Mouse (Mus musculus): ENCODE measurements at regions not wholly inside any gene's neighbourhood (a gene's known extent, or its start where the extent isn't known, plus 50 kb on each side); places are given as distances from the start of the nearest gene placed in this dataset.

DNA sequence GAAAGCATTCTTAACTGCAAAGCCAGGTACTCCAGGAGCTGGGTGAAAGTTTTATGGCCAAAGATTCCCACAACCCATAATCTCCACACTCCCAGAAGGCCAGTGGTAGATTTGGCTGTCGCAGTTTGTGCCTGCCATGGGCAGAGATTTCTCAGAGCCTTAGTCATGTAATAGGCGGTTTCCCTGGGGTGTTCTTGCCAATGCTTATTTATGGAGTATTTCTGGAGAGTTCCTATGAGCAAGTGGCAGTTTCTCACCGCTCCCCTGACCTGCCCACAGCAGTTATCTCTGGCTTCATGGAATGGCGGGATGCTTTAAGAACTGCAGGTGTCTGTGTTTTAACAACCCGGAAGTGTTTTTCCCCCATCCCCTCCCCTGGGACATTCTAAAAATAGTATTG, 179.8 kb downstream of the 4933412E24Rik start:
- Histone ChIP-seq H3K27ac (ENCODE audit: poor library complexity, severe bottlenecking) (no peak overlapping the region), H3K9ac (no peak overlapping the region), H3K4me1 (replicated peaks) (no peaks in the 10 kb centered on the region), H3K36me3 (no peaks in the 10 kb centered on the region), H3K4me3 (no peak overlapping the region), H3K27me3 (replicated peaks) (no peaks in the 10 kb centered on the region), H3K4me2 (no peak overlapping the region), H3K9me3 (replicated peaks) (no peaks in the 10 kb centered on the region)
- 60% methylated on average over 5 of the region's 5 CpGs for WGBS
- ATAC-seq (ENCODE audit: insufficient number of reproducible peaks, low FRiP score): no peak

DNA sequence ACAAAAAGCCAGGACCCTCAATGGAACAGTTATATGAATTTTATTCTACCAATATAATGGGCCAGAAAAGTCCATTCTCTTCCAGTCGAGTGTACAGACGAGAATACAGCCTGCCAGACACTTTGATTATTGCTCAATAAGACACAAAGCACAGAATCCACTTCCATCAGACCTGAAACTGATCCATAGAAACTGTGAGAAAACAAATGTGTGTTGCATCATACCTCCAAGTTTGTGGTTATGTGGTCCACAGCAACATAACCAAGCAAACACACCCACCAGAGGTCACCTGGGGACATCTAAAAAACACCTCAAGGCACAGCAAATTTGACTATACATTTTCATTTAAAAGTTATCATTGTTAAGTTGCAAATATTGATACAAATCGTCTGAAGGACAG, 183.2 kb downstream of the 4933412E24Rik start:
- no peak for ATAC-seq (ENCODE audit: insufficient number of reproducible peaks, low FRiP score)
- H3K4me3 ChIP-seq: no peak overlapping the region
- H3K4me1 ChIP-seq (replicated peaks): peaks cover 1% of the 10 kb centered on the region
- H3K9me3 ChIP-seq (replicated peaks): no peaks in the 10 kb centered on the region
- no peak overlapping the region for H3K4me2 ChIP-seq
- H3K27me3 ChIP-seq (replicated peaks): 0 out of 2 replicates have a peak, but pooled peaks cover 2% of the 10 kb centered on the region
- 68% methylated on average over 3 of the region's 3 CpGs for WGBS
- H3K27ac ChIP-seq (ENCODE audit: poor library complexity, severe bottlenecking): no peak overlapping the region
- H3K36me3 ChIP-seq: no peaks in the 10 kb centered on the region
- H3K9ac ChIP-seq: no peak overlapping the region

DNA sequence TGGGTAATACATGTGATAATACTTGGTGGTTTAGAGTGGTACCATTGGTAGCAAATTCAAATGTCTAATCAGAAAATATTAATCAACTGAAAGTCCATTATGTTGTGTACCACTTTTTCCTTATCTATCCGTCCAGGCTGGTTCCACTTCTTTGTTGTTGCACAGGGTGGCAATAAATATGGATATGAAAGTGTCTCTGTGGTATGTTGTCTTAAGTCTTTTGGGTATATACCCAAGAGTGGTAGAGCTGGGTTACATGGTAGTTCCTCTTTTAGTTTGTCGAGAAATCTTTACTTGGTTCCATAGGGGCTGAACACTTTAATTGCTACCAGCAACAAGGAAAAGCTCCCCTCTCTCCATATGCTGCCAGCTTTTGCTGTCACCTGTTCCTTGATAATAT, 184.9 kb downstream of the 4933412E24Rik start:
- Histone ChIP-seq H3K4me3 (no peak overlapping the region), H3K27me3 (replicated peaks) (0 out of 2 replicates have a peak, but pooled peaks cover 2% of the 10 kb centered on the region), H3K27ac (ENCODE audit: poor library complexity, severe bottlenecking) (no peak overlapping the region), H3K36me3 (no peaks in the 10 kb centered on the region), H3K9ac (no peak overlapping the region), H3K9me3 (replicated peaks) (no peaks in the 10 kb centered on the region), H3K4me1 (replicated peaks) (peaks cover 8% of the 10 kb centered on the region), H3K4me2 (no peak overlapping the region)
- 74% methylated on average over 2 of the region's 2 CpGs for WGBS
- ATAC-seq (ENCODE audit: insufficient number of reproducible peaks, low FRiP score): no peak

DNA sequence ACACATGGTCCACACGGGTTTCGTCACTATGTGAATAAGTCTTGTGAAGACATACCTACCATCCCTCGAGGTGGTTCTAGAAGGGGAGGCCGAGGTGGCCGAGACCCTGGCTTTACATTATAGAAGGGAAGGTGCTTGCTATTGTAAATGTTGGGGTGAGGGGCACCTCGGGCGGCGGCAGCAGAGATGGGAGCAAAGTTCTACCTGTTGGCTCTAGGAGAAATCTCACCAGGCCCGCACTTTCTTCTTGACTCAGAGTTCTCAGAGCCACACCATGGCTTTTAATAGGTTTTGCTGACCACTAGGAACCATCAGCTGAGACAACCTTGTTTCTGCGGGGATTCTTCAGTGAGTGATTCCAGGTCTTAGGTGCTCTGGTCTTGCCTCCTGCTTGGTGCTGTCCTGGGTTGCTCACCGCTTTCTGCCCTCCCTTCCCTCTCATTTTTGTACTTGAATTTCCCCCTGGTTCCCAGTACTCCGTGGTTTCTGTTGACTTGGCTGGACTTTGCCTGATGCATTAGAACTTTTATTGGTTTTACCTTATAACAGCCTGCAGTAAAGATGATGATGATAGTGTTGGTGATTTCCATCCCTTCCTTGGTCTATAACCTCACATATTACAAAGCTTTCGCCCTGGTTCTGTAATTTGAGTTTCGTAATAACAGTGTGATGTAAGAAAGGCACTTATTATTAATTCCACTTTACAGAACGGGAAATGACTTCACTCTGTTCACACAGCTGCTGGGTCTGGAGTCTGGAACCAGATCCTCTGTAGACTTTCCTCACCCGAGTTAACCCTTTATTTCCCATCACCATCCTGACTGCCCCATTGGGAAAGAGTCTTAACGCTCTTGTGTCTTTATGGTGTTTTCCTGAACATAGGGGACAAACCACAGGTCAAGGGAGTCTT, 185.6 kb downstream of the 4933412E24Rik start:
- H3K4me2 ChIP-seq: no peak overlapping the region
- no peak overlapping the region for H3K9ac ChIP-seq
- no peak overlapping the region for H3K4me3 ChIP-seq
- no peaks in the 10 kb centered on the region for H3K9me3 ChIP-seq (replicated peaks)
- no peaks in the 10 kb centered on the region for H3K36me3 ChIP-seq
- WGBS: 79% methylated on average over 17 of the region's 17 CpGs
- no peak for ATAC-seq (ENCODE audit: insufficient number of reproducible peaks, low FRiP score)
- 0 out of 2 replicates have a peak, but pooled peaks cover 2% of the 10 kb centered on the region for H3K27me3 ChIP-seq (replicated peaks)
- H3K4me1 ChIP-seq (replicated peaks): peaks cover 14% of the 10 kb centered on the region
- H3K27ac ChIP-seq (ENCODE audit: poor library complexity, severe bottlenecking): no peak overlapping the region

DNA sequence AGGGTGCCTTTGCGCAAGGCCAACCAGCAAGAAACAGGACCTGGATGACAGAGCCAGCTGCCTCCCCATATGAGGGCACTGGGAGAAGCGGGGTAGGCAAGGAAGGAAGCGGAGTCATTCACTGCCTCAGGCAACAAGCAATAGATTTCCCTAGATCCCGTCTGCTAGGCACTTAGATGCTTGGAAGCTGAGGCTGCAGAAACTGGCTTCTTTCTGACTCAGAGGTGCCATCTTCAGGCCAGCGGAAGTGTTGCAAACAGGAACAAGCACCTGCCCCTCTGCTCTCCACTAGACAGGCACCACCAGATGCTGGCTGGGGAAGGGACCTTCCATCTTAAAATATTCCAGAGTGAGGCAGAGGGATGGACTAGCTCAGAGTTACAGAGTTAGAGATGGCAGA, 188.0 kb downstream of the 4933412E24Rik start:
- H3K27ac ChIP-seq (ENCODE audit: poor library complexity, severe bottlenecking): no peak overlapping the region
- no peaks in the 10 kb centered on the region for H3K9me3 ChIP-seq (replicated peaks)
- no peak overlapping the region for H3K4me3 ChIP-seq
- peaks cover 25% of the 10 kb centered on the region for H3K4me1 ChIP-seq (replicated peaks)
- H3K36me3 ChIP-seq: no peaks in the 10 kb centered on the region
- 19% methylated on average over 5 of the region's 5 CpGs for WGBS
- 0 out of 2 replicates have a peak, but pooled peaks cover 2% of the 10 kb centered on the region for H3K27me3 ChIP-seq (replicated peaks)
- H3K9ac ChIP-seq: no peak overlapping the region
- H3K4me2 ChIP-seq: peak overlapping the region; percentile 10; the same call in 1 of the 2 replicates
- ATAC-seq (ENCODE audit: insufficient number of reproducible peaks, low FRiP score): 0 out of 2 replicates have a peak, but pooled peaks have one; percentile 34

DNA sequence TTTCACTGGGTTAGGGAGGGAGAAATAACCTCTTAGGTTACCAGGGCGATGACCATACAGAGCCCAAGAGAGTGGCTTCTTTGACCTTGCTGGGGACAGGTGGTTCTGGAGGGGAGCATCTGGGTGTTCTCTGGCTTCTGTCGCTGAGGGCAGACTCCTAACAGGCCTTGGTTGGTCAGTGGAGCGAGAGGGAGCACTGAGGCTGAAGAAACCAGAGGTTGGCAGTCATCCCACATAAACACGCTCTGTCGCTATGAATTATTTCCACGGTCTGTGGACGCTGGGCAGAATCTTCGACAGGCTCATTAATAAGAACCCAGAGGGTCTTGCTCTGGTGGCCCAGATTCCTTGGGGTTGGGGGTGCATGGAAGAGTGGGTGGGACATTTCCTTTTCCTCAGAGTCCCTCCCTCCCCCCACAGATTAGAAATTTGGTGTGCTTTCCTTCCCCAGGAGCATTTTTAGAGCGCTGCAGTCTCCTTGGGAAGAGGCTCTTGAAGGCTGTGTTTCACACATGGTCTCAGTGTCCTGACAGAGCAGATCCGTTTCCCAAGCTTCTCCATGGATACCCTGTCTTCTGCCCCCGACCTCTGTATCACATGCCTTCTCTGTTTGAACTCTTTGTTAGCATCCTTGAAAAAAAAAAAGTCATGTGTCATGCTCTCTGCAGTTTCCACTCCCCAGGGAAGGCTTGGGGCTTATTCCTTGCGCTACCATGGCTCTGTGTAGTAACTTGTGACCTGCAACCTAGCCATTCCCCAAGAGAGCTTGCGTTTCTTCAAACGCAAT, 190.1 kb downstream of the 4933412E24Rik start:
- Histone ChIP-seq H3K4me2 (no peak overlapping the region), H3K36me3 (no peaks in the 10 kb centered on the region), H3K9me3 (replicated peaks) (no peaks in the 10 kb centered on the region), H3K9ac (no peak overlapping the region), H3K4me1 (replicated peaks) (peaks cover 34% of the 10 kb centered on the region), H3K27ac (ENCODE audit: poor library complexity, severe bottlenecking) (no peak overlapping the region), H3K4me3 (no peak overlapping the region), H3K27me3 (replicated peaks) (0 out of 2 replicates have a peak, but pooled peaks cover 2% of the 10 kb centered on the region)
- 55% methylated on average over 14 of the region's 14 CpGs for WGBS
- 0 out of 2 replicates have a peak, but pooled peaks have one; percentile 12 for ATAC-seq (ENCODE audit: insufficient number of reproducible peaks, low FRiP score)

DNA sequence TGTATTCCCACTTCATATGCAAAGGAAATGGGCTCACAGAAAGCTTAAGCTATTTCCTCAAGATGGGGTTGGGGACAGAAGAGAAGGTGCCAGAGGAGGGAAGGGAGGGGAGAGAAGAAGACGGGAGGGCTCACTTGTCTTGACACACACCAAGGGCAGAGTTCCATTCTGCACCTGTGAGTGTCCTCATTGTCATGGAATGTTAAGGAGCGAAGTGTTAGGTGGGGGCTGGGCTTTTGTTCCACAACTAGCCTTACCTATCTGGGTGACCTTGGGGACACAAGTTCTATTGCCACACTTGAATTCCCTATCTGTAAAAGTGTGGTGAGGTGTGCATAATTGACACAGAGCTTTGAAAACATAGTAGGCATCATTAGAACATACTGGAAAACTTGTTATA, 192.5 kb downstream of the 4933412E24Rik start:
- no peak overlapping the region for H3K27ac ChIP-seq (ENCODE audit: poor library complexity, severe bottlenecking)
- H3K4me1 ChIP-seq (replicated peaks): peaks cover 34% of the 10 kb centered on the region
- H3K36me3 ChIP-seq: no peaks in the 10 kb centered on the region
- no peak overlapping the region for H3K9ac ChIP-seq
- no peak overlapping the region for H3K4me3 ChIP-seq
- no peaks in the 10 kb centered on the region for H3K27me3 ChIP-seq (replicated peaks)
- ATAC-seq (ENCODE audit: insufficient number of reproducible peaks, low FRiP score): no peak
- 37% methylated on average over 2 of the region's 2 CpGs for WGBS
- no peak overlapping the region for H3K4me2 ChIP-seq
- H3K9me3 ChIP-seq (replicated peaks): no peaks in the 10 kb centered on the region

DNA sequence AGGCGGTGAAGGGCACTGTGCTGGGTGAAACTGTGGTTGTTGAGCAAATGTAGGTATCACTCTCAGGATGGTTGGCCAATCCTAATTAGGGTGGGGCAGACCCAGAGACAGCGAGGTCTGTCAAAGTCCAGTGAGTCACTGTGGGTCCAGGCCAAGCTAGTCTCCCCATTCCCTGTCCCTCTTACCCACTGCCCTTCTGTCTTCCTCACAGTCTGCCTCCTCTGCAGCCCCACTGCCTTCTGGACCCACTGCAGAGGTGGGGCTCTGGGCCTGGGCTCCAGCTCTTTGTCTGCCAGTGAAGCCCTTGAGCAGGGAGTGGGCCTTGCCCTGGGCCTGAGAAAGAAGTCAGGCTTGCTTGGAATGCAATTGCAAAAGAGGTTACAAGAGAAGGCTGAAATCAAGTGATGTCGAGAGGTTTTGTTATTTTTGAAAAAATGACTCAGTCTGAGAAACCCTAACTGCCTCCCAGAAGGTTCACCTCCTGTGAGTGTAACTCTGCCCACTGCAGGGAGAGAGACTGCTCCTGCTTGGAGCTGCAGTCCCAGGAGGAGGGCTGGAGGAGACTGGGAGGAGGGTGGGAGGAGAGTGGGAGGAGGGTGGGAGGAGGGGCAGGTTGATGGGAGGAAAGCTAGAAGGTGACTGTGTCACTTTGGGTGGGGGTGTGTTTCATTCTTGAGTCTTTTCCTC, 193.3 kb downstream of the 4933412E24Rik start:
- peak overlapping the region; percentile 49 for H3K27ac ChIP-seq (ENCODE audit: poor library complexity, severe bottlenecking)
- no peak overlapping the region for H3K9ac ChIP-seq
- no peaks in the 10 kb centered on the region for H3K9me3 ChIP-seq (replicated peaks)
- peaks cover 32% of the 10 kb centered on the region for H3K4me1 ChIP-seq (replicated peaks)
- ATAC-seq (ENCODE audit: insufficient number of reproducible peaks, low FRiP score): 0 out of 2 replicates have a peak, but pooled peaks have one; percentile 20
- no peak overlapping the region for H3K4me2 ChIP-seq
- H3K4me3 ChIP-seq: no peak overlapping the region
- H3K27me3 ChIP-seq (replicated peaks): no peaks in the 10 kb centered on the region
- WGBS: 56% methylated on average over 3 of the region's 3 CpGs
- no peaks in the 10 kb centered on the region for H3K36me3 ChIP-seq

DNA sequence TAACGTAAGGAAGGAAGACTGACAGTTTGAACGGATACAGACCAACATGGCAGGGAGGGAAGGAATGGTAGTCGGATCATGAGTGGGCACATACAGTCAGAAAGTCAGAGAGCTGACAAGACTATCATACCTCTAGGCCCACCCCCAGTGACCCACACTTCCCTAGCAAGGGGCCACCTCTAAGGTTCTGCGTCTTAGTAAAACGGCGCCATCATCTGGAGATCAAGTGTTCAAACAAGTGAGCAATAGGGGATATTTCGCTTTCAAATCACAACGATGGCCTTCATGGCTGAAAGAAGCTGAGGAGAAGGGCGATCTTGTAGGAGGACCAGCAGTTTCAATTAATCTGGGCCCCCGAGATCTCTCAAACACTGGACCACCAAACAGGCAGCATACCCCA, 196.1 kb downstream of the 4933412E24Rik start:
- no peak overlapping the region for H3K9ac ChIP-seq
- WGBS: 67% methylated on average over 10 of the region's 10 CpGs
- no peak overlapping the region for H3K27ac ChIP-seq (ENCODE audit: poor library complexity, severe bottlenecking)
- no peak overlapping the region for H3K4me2 ChIP-seq
- H3K9me3 ChIP-seq (replicated peaks): no peaks in the 10 kb centered on the region
- no peak for ATAC-seq (ENCODE audit: insufficient number of reproducible peaks, low FRiP score)
- no peaks in the 10 kb centered on the region for H3K36me3 ChIP-seq
- H3K27me3 ChIP-seq (replicated peaks): no peaks in the 10 kb centered on the region
- no peak overlapping the region for H3K4me3 ChIP-seq
- peaks cover 30% of the 10 kb centered on the region for H3K4me1 ChIP-seq (replicated peaks)

DNA sequence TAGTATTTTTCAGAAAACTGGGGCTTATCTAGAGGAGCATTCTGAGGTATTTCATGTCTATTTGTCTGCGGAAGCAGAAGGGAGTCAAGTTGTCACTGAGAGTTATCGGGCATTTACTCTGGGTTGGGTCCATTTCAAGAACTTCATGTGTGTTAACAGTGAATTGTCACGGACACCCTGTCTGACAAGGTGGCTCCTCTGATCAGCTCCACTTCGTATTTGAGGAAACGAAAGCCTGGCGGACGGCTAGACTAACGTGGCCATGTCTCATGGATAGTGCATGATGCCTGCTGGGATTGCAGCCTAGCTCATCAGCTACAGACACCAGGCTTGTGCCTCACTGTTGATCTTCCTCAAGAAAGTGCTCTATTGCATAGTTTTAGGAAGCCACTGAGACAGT, 200.4 kb downstream of the 4933412E24Rik start:
- no peak overlapping the region for H3K9ac ChIP-seq

DNA sequence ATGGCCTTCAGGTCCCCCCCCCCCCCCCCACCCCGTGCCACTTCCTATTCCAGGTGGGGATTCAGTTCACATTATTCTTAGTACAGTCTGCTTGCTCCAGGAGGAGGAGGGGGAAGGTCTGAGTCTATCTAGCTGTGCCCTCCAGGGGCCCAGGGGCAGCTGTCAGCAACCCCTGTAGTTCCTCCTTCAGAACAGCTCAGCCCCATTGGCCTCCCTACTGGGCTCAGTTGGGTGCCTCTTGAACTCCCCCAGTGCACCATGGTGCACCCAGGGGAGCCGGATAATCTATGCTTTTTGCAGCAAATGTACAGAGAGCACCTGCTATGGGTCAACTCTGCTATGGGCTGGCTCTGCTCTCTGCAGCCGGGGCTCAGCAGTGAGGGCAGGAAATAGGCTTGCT, 204.8 kb downstream of the 4933412E24Rik start:
- Histone ChIP-seq H3K4me3 (no peak overlapping the region), H3K27ac (ENCODE audit: poor library complexity, severe bottlenecking) (no peak overlapping the region)
- 28% methylated on average over 3 of the region's 3 CpGs for WGBS

More for the DNA sequence above, 200.4 kb downstream of the 4933412E24Rik start:
- Histone ChIP-seq H3K4me1 (replicated peaks) (peaks cover 23% of the 10 kb centered on the region), H3K27ac (ENCODE audit: poor library complexity, severe bottlenecking) (no peak overlapping the region), H3K4me3 (no peak overlapping the region), H3K36me3 (no peaks in the 10 kb centered on the region), H3K9me3 (replicated peaks) (no peaks in the 10 kb centered on the region), H3K4me2 (no peak overlapping the region), H3K27me3 (replicated peaks) (no peaks in the 10 kb centered on the region)
- WGBS: 62% methylated on average over 8 of the region's 8 CpGs
- no peak for ATAC-seq (ENCODE audit: insufficient number of reproducible peaks, low FRiP score)

More for the DNA sequence above, 204.8 kb downstream of the 4933412E24Rik start:
- Histone ChIP-seq H3K27me3 (replicated peaks) (no peaks in the 10 kb centered on the region), H3K4me2 (no peak overlapping the region), H3K9me3 (replicated peaks) (peaks cover 6% of the 10 kb centered on the region), H3K9ac (no peak overlapping the region), H3K4me1 (replicated peaks) (peaks cover 23% of the 10 kb centered on the region), H3K36me3 (no peaks in the 10 kb centered on the region)
- no peak for ATAC-seq (ENCODE audit: insufficient number of reproducible peaks, low FRiP score)

Data from heart, embryonic 12.5 days (tissue).